Mouse (Mus musculus) olfactory bulb, adult 2 months (tissue): ENCODE results near the gene Ahdc1.

Experiments
- CTCF ChIP-seq: fragments of 200-500 bp; IDR thresholded peaks from 2 replicates; pipeline ENCODE4 v1.5.1; 2012; ENCODE audit warnings: low read depth, mild to moderate bottlenecking, low read length, moderate library complexity; ENCODE audit not compliant: insufficient read depth
- POLR2A ChIP-seq: fragments of 200-500 bp; IDR thresholded peaks from 2 replicates; pipeline ENCODE4 v1.6.1; 2012; ENCODE audit warnings: mild to moderate bottlenecking, low read depth, low read length, moderate library complexity; ENCODE audit not compliant: insufficient read depth

GRCm38 (mm10) chr4:132973186-132973585, 37.9 kb upstream of the Ahdc1 start:
- no peak for TF ChIP-seq CTCF
- TF ChIP-seq POLR2A: no peak
